Mouse (Mus musculus): Measurements from ENCODE around the gene Tjp3. TPM values are rescaled to one million over a fixed set of nuclear protein-coding genes. Genes with fewer than 3 reads are reported as not detected.

Gene Tjp3
- polyA plus RNA-seq, 1 experiment from 2014 or later, result 7.3 TPM

- H3K36me3 ChIP-seq (ENCODE audit: control insufficient read depth, insufficient read depth), result 0 out of 2 replicates have a peak, but pooled peaks cover 5% of the 10 kb centered on the region
Measured at GRCm38 (mm10) chr10:81266211-81267105, 24.9 kb downstream of the Tjp3 start, which contains the start of the genes Mrpl54 and Apba3. TSS of gene Mrpl54 (minus strand) at chr10:81266934. TSS of gene Apba3 (plus strand) at chr10:81266960.

DNA sequence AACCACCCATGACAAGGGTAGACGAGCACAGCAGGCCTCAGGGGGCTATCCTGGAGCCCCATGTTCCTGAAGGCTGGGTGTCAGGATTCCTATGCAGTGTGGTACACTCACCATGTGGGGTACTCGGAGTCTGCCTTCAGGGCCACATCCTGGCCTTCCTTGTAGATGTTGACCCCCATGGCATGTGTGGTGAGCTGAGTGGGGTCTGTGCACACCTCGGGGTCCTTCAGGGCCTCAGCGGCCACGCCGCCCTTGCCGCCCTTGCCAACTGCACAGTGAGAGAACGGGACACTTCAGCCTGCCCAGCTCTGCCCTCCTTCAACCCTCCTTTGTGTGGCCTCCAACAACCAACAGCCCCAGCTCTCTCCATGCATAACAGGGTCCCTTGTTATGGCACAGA is 25.8 kb downstream of the Tjp3 start:
- Histone ChIP-seq H3K27ac (ENCODE audit: low read length) (no peak overlapping the region), H3K9me3 (ENCODE audit: control insufficient read depth, low read length) (no peaks in the 10 kb centered on the region), H3K4me2 (ENCODE audit: low read length) (peak overlapping the region; percentile 46; the same call in 1 of the 2 replicates), H3K27me3 (replicated peaks; ENCODE audit: control insufficient read depth, insufficient read depth, low read length) (no peaks in the 10 kb centered on the region), H3K4me3 (replicated peaks; ENCODE audit: low read length) (no peak overlapping the region; the same call in 1 of the 2 replicates), H3K4me1 (replicated peaks; ENCODE audit: control insufficient read depth, insufficient read depth, low read length) (peaks cover 25% of the 10 kb centered on the region), H3K9ac (replicated peaks; ENCODE audit: low read depth, low read length) (0 out of 2 replicates have a peak overlapping the region, but pooled peaks have one; percentile 9), H3K36me3 (ENCODE audit: control insufficient read depth, insufficient read depth) (0 out of 2 replicates have a peak, but pooled peaks cover 5% of the 10 kb centered on the region)
- no peak for ATAC-seq
- WGBS, result 96% methylated on average over 8 of the region's 8 CpGs

More at GRCm38 (mm10) chr10:81266211-81267105, 24.9 kb downstream of the Tjp3 start, which contains the start of the genes Mrpl54 and Apba3:
- Histone ChIP-seq H3K9ac (replicated peaks; ENCODE audit: low read depth, low read length) (peak within 1 kb of the TSS; percentile 75), H3K4me1 (replicated peaks; ENCODE audit: control insufficient read depth, insufficient read depth, low read length) (peaks cover 25% of the 10 kb centered on the region), H3K9me3 (ENCODE audit: control insufficient read depth, low read length) (no peaks in the 10 kb centered on the region), H3K4me3 (replicated peaks; ENCODE audit: low read length) (peak within 1 kb of the TSS; percentile 66), H3K4me2 (ENCODE audit: low read length) (peak within 1 kb of the TSS; percentile 59), H3K27ac (ENCODE audit: low read length) (peak within 1 kb of the TSS; percentile 80), H3K27me3 (replicated peaks; ENCODE audit: control insufficient read depth, insufficient read depth, low read length) (no peaks in the 10 kb centered on the region)
- peak; percentile 95 for ATAC-seq
- WGBS, result under 1% methylated on average over 48 of the region's 48 CpGs

GRCm38 (mm10) chr10:81261025-81261424 is 30.4 kb downstream of the Tjp3 start:
- Histone ChIP-seq H3K4me1 (replicated peaks; ENCODE audit: control insufficient read depth, insufficient read depth, low read length) (peaks cover 24% of the 10 kb centered on the region), H3K4me2 (ENCODE audit: low read length) (no peak overlapping the region), H3K27ac (ENCODE audit: low read length) (no peak overlapping the region), H3K27me3 (replicated peaks; ENCODE audit: control insufficient read depth, insufficient read depth, low read length) (peaks cover 18% of the 10 kb centered on the region), H3K4me3 (replicated peaks; ENCODE audit: low read length) (no peak overlapping the region), H3K36me3 (ENCODE audit: control insufficient read depth, insufficient read depth) (0 out of 2 replicates have a peak, but pooled peaks cover 5% of the 10 kb centered on the region), H3K9ac (replicated peaks; ENCODE audit: low read depth, low read length) (no peak overlapping the region), H3K9me3 (ENCODE audit: control insufficient read depth, low read length) (no peaks in the 10 kb centered on the region)
- ATAC-seq, result no peak
- 89% methylated on average over 4 of the region's 4 CpGs for WGBS

DNA sequence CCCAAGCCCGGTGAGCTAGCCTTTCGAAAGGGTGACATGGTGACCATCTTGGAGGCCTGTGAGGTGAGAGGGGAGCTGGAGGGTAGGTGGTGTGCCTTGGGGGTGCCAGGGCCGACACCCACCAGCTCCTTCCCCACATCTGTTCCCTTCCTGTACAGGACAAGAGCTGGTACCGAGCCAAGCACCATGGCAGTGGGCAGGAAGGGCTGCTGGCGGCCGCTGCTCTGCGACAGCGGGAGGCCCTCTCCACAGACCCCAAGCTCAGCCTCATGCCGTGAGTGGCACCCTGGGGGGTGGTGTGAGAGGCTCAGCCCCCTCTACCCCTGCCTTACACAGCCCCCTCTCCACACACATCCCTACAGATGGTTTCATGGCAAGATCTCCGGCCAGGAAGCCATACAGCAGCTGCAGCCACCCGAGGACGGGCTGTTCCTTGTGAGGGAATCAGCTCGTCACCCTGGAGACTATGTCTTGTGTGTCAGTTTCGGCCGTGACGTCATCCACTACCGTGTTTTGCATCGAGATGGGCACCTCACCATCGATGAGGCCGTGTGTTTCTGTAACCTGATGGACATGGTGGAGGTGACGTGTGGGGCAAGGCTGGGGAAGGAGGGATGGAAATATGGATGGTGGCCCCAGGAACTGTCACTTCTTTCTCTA is 32.0 kb downstream of the Tjp3 start:
- no peak for ATAC-seq
- Histone ChIP-seq H3K27me3 (replicated peaks; ENCODE audit: control insufficient read depth, insufficient read depth, low read length) (peaks cover 20% of the 10 kb centered on the region), H3K4me1 (replicated peaks; ENCODE audit: control insufficient read depth, insufficient read depth, low read length) (peaks cover 17% of the 10 kb centered on the region), H3K9me3 (ENCODE audit: control insufficient read depth, low read length) (no peaks in the 10 kb centered on the region), H3K4me2 (ENCODE audit: low read length) (no peak overlapping the region), H3K27ac (ENCODE audit: low read length) (no peak overlapping the region), H3K36me3 (ENCODE audit: control insufficient read depth, insufficient read depth) (0 out of 2 replicates have a peak, but pooled peaks cover 5% of the 10 kb centered on the region), H3K4me3 (replicated peaks; ENCODE audit: low read length) (no peak overlapping the region), H3K9ac (replicated peaks; ENCODE audit: low read depth, low read length) (no peak overlapping the region)
- 40% methylated on average over 21 of the region's 21 CpGs for WGBS

DNA sequence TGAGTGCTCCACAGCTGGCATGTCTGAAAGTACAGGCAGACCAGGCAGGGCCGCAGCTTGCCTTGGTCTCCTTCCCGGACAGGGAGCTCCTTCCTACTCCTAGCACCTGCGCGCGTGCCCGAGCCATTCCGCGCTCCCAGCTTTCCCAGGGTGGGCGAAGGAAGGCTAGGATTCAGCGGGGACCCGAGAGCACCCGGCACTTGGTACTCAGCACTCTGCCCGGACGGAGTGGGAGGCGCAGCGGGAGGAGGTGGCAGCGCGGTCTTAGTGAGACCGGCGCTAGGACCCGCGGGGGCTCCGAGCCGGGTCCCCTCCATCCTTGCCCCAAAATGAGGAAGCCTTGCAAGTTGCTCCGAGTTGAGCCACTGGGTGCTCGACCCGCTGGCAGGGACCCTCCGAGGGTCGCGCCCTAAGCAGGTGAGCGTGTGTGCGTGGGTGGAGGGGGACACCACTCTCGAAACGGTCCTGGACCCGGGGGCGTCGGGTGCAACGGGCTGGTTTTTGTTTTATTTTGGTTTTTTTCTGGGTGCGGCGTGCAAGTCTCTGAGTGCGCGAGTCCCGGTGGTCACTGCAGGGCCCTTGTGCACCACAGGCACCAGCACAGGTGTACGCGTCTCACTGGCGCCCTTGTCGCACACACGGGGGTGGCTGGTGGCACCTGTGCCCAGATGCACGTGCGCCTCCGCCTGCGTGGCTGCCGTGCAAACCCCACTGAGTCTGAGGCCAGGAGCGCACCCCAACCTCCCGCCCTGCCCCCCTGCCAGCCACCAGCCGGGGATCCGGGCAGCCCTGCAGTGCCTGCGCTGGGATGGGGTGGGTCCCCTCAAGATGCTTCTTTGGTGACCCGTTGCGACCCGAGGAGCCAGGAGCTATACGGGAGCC is 34.0 kb downstream of the Tjp3 start:
- no peaks in the 10 kb centered on the region for H3K9me3 ChIP-seq (ENCODE audit: control insufficient read depth, low read length)
- H3K4me3 ChIP-seq (replicated peaks; ENCODE audit: low read length), result peak overlapping the region; percentile 65
- 0 out of 2 replicates have a peak, but pooled peaks cover 2% of the 10 kb centered on the region for H3K36me3 ChIP-seq (ENCODE audit: control insufficient read depth, insufficient read depth)
- H3K4me1 ChIP-seq (replicated peaks; ENCODE audit: control insufficient read depth, insufficient read depth, low read length), result peaks cover 25% of the 10 kb centered on the region
- no peak overlapping the region for H3K27ac ChIP-seq (ENCODE audit: low read length)
- peak overlapping the region; percentile 70 for H3K9ac ChIP-seq (replicated peaks; ENCODE audit: low read depth, low read length)
- peaks cover 29% of the 10 kb centered on the region for H3K27me3 ChIP-seq (replicated peaks; ENCODE audit: control insufficient read depth, insufficient read depth, low read length)
- peak overlapping the region; percentile 90 for H3K4me2 ChIP-seq (ENCODE audit: low read length)
- 0 out of 2 replicates have a peak, but pooled peaks have one; percentile 10 for ATAC-seq
- WGBS, result 2% methylated on average over 62 of the region's 62 CpGs

- Histone ChIP-seq H3K4me1 (replicated peaks; ENCODE audit: control insufficient read depth, insufficient read depth, low read length) (peaks cover 28% of the 10 kb centered on the region), H3K9ac (replicated peaks; ENCODE audit: low read depth, low read length) (no peak overlapping the region), H3K4me3 (replicated peaks; ENCODE audit: low read length) (no peak overlapping the region), H3K27me3 (replicated peaks; ENCODE audit: control insufficient read depth, insufficient read depth, low read length) (peaks cover 43% of the 10 kb centered on the region), H3K9me3 (ENCODE audit: control insufficient read depth, low read length) (no peaks in the 10 kb centered on the region), H3K27ac (ENCODE audit: low read length) (no peak overlapping the region), H3K4me2 (ENCODE audit: low read length) (no peak overlapping the region), H3K36me3 (ENCODE audit: control insufficient read depth, insufficient read depth) (no peaks in the 10 kb centered on the region)
- WGBS, result 53% methylated on average over 1 of the region's 1 CpGs
- no peak for ATAC-seq
Measured at GRCm38 (mm10) chr10:81254886-81255285, 36.5 kb downstream of the Tjp3 start.

- Histone ChIP-seq H3K9ac (replicated peaks; ENCODE audit: low read depth, low read length) (peak within 1 kb of the TSS; percentile 47), H3K9me3 (ENCODE audit: control insufficient read depth, low read length) (no peaks in the 10 kb centered on the region), H3K4me1 (replicated peaks; ENCODE audit: control insufficient read depth, insufficient read depth, low read length) (peaks cover 20% of the 10 kb centered on the region), H3K4me2 (ENCODE audit: low read length) (peak within 1 kb of the TSS; percentile 68), H3K36me3 (ENCODE audit: control insufficient read depth, insufficient read depth) (no peaks in the 10 kb centered on the region), H3K4me3 (replicated peaks; ENCODE audit: low read length) (peak within 1 kb of the TSS; percentile 43), H3K27me3 (replicated peaks; ENCODE audit: control insufficient read depth, insufficient read depth, low read length) (peaks cover 33% of the 10 kb centered on the region), H3K27ac (ENCODE audit: low read length) (no peak within 1 kb of the TSS)
- peak; percentile 71 for ATAC-seq
- 6% methylated on average over 43 of the region's 44 CpGs for WGBS
Measured at GRCm38 (mm10) chr10:81252424-81253419, 38.7 kb downstream of the Tjp3 start, which contains the start of gene Matk. TSS of gene Matk (plus strand) at chr10:81252935.

GRCm38 (mm10) chr10:81249442-81249841 is 41.9 kb downstream of the Tjp3 start:
- Histone ChIP-seq H3K9me3 (ENCODE audit: control insufficient read depth, low read length) (no peaks in the 10 kb centered on the region), H3K9ac (replicated peaks; ENCODE audit: low read depth, low read length) (no peak overlapping the region)

More at GRCm38 (mm10) chr10:81249442-81249841, 41.9 kb downstream of the Tjp3 start:
- H3K27me3 ChIP-seq (replicated peaks; ENCODE audit: control insufficient read depth, insufficient read depth, low read length), result peaks cover 23% of the 10 kb centered on the region; the same call in 1 of the 2 replicates
- H3K4me3 ChIP-seq (replicated peaks; ENCODE audit: low read length), result no peak overlapping the region
- WGBS, result 85% methylated on average over 8 of the region's 8 CpGs
- H3K4me1 ChIP-seq (replicated peaks; ENCODE audit: control insufficient read depth, insufficient read depth, low read length), result peaks cover 12% of the 10 kb centered on the region
- H3K36me3 ChIP-seq (ENCODE audit: control insufficient read depth, insufficient read depth), result no peaks in the 10 kb centered on the region
- no peak overlapping the region for H3K4me2 ChIP-seq (ENCODE audit: low read length)
- ATAC-seq, result no peak
- no peak overlapping the region for H3K27ac ChIP-seq (ENCODE audit: low read length)

Data from forebrain, embryonic 16.5 days (tissue).